Mouse (Mus musculus): ENCODE measurements around the gene Csn1s2a.
"Not testable (repeated sequence)": the region's sequence is repeated elsewhere in the genome, so short reads cannot be mapped to it uniquely, and the experiment has no call there.

Gene Csn1s2a

DNA sequence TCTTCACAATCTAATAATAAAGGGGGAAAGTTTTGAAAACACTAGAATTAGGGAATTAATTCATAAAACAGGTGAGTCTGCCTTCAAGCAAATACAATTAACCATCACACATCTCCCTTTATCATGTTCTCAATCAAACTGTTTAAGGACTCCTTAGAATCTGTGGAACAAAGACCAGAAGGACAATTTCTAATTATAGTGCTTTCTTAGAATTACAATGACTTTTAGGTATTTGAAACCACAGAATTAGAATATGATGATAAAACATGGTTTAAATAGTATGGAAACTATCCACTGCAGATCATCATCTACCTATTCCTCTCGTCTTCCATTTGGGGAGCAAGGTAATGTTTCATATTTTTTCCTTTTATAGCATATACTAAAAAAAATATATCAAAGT is at the start of gene Csn1s2a:
Gene Csn1s2a (plus strand): TSS at position 301 of the 400 bp plus-strand sequence.
- DNase-seq = no peak

DNA sequence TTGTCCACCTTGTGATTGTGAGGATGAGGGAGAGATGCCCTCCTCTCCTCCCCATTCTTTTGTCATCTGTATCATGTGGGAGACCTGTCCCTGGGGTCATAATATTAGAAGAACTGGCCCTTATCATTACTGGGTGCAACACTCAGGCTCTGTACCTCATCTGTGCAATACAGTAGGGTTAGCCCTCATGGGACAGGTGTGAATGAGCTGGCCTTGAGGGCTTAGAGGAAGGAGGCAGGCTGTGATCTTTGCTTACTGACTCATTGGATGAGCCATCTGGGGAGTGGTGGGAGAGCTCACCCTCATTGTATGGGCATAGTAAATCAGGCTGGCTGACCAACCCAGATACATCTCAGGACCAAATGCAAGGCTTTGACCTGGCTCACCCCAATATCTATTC is 39.5 kb upstream of the Csn1s2a start:
- no peak for DNase-seq

GRCm38 (mm10) chr5:87753471-87753870 is 20.9 kb upstream of the Csn1s2a start:
- DNase-seq = no peak

- no peak for DNase-seq
Observed at GRCm38 (mm10) chr5:87764546-87764945, 9.8 kb upstream of the Csn1s2a start.

DNA sequence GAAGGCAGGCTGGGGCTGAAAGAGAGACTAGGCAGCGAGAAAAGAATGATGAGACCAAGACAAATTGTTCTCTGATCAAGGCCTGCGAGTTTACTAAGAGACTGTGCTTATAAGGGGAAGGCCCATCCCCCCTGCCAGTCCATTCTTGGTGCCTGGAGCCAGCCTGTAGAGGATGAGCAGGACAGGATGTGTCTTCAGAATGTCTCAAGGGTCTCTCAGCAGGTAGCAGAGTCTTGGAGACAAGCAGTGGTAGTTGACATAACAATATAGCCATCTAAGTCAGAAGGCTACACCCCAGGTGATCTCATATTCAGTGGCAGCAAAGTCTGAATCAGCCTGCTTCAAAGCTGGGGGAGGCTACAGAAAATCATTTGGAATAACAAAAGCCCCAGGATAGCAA is 2.2 kb upstream of the Csn1s2a start:
- DNase-seq = not testable (repeated sequence)

DNA sequence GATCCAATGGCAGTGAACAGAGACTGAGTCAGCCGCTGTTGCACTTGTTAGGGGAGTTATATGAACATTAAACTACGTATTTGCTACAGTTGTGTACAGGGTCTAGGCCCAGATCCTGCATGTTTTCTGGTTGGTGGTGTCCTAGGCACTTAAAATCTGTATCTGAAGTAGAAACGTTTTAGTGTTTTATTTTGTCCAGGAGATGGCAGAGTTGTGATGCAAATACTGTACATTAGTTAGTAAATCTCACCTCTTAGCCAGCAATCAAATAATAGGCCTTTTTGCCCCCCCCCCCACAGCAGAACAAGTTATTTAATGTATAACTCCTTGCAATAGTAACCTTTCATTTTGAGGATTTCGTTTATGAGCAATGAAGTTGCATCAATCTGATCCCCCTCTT is 8.4 kb downstream of the Csn1s2a start:
- DNase-seq = no peak

- DNase-seq = no peak
Observed at GRCm38 (mm10) chr5:87807782-87808181, 33.4 kb downstream of the Csn1s2a start, which contains the start of gene Csn1s2b. Gene Csn1s2b (plus strand): TSS chr5:87808082.

GRCm38 (mm10) chr5:87809253-87809652 is 34.9 kb downstream of the Csn1s2a start:
- no peak for DNase-seq

GRCm38 (mm10) chr5:87825386-87825785 is 51.0 kb downstream of the Csn1s2a start, which contains the start of gene Prr27:
Gene Prr27 (plus strand): TSS chr5:87825686.
- no peak for DNase-seq

All from cerebellum, adult 9-11 months (tissue).